Mouse (Mus musculus) spleen, adult 2 months (tissue): ENCODE measurements around the gene Nsun5.

Experiments used
- CTCF ChIP-seq: fragments of 200-500 bp; IDR thresholded peaks from 2 replicates; pipeline ENCODE4 v1.5.1; 2011; ENCODE audit warnings: mild to moderate bottlenecking, inconsistent platforms; ENCODE audit not compliant: insufficient read depth, insufficient read length, insufficient replicate concordance; ENCODE audit errors: extremely low read depth
- POLR2A ChIP-seq: fragments of 200-500 bp; IDR thresholded peaks from 2 replicates; pipeline ENCODE4 v1.6.1; 2011; ENCODE audit warnings: low read depth, low read length, inconsistent platforms

GRCm38 (mm10) chr5:135376341-135376740 lies 6.6 kb downstream of the Nsun5 start:
- TF ChIP-seq CTCF (no peak), POLR2A (no peak)
